Mouse (Mus musculus) lung, postnatal 36 days (tissue): ENCODE results near the gene Crhbp.
A peak's percentile ranks its signal among the peaks of the same experiment; 100 is the strongest.

Source experiments
- DNase-seq: peaks from one replicate; pipeline ENCODE4 v3.0.0; 2022; ENCODE audit warnings: mixed read lengths

The Crhbp gene

GRCm38 (mm10) chr13:95444824-95445223 is at the start of gene Crhbp:
TSS of gene Crhbp (minus strand) at chr13:95444924.
- no peak for DNase-seq

- DNase-seq, result no peak
Observed at GRCm38 (mm10) chr13:95493296-95493695, 48.6 kb upstream of the Crhbp start.

- no peak for DNase-seq
Observed at GRCm38 (mm10) chr13:95491327-95491726, 46.6 kb upstream of the Crhbp start.

DNA sequence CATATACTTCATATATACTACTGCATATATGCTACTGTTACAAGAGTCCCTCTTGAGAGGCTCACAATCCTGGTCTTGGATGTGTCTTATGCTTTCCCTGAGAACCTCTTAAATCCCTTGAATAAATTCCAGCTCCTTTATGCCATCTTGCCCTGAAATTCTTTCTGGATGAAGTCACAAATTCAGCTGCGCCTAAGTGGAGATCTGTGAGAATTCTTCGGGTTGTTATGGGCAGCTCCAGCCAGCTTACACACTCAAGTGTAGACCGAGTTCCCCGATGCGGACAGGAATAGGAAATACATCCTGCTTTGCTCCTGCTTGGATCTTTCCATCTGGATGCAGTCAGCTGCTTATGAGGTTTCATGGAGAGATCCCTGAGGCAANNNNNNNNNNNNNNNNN is 39.9 kb upstream of the Crhbp start:
- peak; percentile 52 for DNase-seq

DNA sequence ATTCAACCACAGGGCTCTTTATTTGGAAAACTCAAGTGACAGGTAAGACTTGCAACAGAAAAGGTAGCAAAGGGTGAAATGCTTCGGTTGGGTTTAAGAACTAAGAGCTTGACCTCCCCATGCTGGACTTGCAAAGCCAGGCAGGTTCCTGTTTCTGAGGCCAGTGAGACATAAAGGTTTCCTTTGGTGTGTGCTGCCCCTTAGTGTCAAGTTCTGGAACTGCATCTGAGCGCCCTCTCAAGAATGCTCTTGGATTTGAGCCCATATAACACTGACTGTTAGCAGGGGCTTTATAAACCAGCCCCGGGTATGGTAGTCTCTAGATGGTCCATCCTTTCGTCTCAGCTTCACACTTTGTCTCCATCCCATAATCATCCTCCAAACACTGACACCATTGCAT is 36.7 kb upstream of the Crhbp start:
- peak; percentile 89 for DNase-seq

- no peak for DNase-seq
Observed at GRCm38 (mm10) chr13:95478671-95479413, 34.1 kb upstream of the Crhbp start, which contains the start of gene S100z. TSS of gene S100z (minus strand) at chr13:95478721.

DNA sequence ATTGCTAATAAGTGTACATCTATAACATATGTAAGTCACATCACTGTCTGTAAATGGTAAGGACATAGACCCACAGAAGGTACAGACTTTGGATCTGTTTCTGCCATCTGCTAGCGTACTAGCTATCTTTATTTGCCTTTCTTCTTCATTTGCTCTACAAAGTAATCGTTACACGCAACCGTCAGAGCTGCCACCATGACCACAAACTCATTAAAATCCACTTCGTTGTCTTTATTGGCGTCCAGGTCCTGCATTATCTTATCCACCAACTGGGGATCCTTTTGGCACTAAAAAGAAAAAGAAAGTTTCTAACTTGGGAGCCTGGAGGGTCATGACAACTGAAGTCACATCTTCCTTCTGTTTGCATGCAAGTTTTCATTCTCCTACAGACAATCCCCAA is 32.4 kb upstream of the Crhbp start:
- no peak for DNase-seq

DNA sequence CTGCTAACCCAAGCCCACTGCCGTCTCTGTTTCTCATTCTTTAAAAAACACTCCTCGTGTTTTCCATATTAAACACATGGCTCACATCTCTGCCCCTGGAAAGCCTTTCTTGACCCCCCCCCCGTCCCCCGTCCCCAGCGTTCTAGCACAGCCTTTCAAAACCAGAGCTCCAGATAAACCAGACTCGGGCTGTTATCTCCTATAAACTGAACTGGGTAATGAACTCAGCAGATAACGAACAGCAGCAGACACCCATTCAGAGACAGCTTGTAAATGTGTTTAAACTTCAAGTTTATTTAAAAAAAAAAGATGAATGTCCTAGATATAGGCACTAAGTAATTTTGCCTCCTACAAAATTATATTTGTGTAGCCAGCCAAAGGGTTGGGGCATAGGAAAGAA is 30.4 kb upstream of the Crhbp start:
- DNase-seq, result no peak

GRCm38 (mm10) chr13:95474294-95474693 is 29.6 kb upstream of the Crhbp start:
- DNase-seq, result no peak

- no peak for DNase-seq
Observed at GRCm38 (mm10) chr13:95470970-95471369, 26.2 kb upstream of the Crhbp start.

DNA sequence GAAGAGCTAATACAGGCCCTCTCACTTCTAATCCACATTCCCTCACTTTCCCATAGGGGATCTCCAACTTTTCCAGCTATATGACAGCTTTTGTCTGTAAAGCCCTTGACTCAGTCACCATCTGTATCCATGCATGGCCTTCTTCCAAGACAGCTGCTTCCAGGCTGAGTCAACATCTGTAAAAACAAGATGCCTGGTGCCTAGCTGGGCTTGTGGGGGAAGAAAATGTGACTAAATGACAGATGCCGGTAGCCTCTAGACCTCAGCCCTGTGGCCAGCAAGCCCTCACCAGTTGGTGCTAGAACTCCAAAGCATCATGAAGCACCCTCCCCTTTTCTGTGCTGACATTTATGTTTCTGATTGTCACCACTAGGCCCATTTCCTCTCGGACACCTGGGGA is 6.8 kb upstream of the Crhbp start:
- DNase-seq, result no peak

GRCm38 (mm10) chr13:95450636-95451210 is 6.0 kb upstream of the Crhbp start:
- no peak for DNase-seq

GRCm38 (mm10) chr13:95449730-95450129 is 5.0 kb upstream of the Crhbp start:
- DNase-seq, result no peak

- DNase-seq, result no peak
Observed at GRCm38 (mm10) chr13:95444291-95444690, 433 bp downstream of the Crhbp start.

- peak; percentile 4 for DNase-seq
Observed at GRCm38 (mm10) chr13:95443376-95444233, 1.1 kb downstream of the Crhbp start.

GRCm38 (mm10) chr13:95442901-95443300 is 1.8 kb downstream of the Crhbp start:
- no peak for DNase-seq

DNA sequence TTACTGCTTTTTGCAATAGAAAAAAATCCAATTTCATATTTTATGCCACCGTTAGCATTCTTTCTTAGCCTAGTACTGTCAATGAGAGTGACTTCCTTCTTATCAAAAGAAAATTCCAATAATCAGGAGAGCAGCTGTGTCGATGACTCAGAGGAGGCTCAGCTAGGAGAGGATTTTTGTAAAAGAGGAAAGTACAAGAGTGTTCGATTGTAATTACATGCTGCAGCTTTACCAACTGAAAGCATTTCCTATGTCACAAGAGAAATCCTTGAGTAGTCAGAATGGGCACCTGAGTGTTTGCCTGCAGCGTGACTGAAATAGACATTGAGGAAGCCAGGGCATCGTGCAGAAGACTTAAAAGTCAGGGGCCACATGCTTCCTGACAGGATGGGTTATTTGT is 5.2 kb downstream of the Crhbp start:
- DNase-seq, result no peak

GRCm38 (mm10) chr13:95431760-95432159 is 13.0 kb downstream of the Crhbp start:
- no peak for DNase-seq

- no peak for DNase-seq
Observed at GRCm38 (mm10) chr13:95427499-95427898, 17.2 kb downstream of the Crhbp start.

- DNase-seq, result peak; percentile 9
Observed at GRCm38 (mm10) chr13:95426421-95426820, 18.3 kb downstream of the Crhbp start.

DNA sequence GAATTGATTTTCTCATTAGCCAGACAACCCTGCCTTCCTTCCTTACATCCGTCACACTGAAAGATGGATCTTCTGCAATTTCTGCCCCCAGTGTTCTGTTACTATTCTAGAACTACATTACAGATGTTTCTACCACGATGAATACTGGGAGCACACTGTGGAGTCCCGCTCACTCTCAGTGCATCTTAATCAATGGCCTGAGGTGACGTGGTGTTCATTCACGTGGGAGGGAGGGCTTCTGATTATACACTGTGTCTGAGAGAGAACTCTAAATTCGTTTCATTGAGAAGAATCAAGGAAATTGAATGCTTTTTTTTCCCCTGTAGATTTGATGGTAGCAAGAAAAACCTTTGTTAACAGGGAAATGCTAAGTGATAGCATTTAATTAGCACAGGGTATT is 19.2 kb downstream of the Crhbp start:
- no peak for DNase-seq

- DNase-seq, result no peak
Observed at GRCm38 (mm10) chr13:95424932-95425331, 19.8 kb downstream of the Crhbp start.

DNA sequence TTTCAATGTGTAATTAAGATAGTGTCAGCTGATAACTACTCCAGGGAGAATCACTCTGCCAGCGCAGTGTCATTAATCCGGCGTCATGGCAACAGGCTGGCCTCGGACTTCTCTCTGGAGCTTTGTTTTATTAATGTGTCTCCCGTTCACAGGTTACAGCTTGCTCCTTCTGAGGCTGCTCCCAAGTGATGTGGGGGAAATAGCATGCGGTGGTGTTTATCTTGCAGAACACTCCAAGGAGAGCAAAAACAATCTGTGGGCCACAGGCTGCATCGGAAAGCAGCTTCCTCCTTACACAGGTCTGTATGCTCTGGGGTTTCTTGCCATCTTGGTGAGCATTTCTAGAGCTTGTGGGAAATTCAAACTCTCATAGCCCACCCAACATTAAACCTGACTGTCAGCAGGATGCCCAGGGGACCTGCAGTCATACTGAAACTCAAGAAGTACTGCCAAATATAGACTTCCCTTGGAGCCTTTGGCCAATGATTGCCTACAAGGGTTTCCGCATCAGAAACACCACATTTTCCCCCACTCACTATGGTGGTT is 25.4 kb downstream of the Crhbp start:
- DNase-seq, result no peak
